Mouse (Mus musculus): Measurements from ENCODE around the gene Hspa12a. TPM values are rescaled to one million over a fixed set of nuclear protein-coding genes. Genes with fewer than 3 reads are reported as not detected.

The Hspa12a gene
- polyA plus RNA-seq, 1 experiment from 2014 or later: 83.0 TPM

GRCm38 (mm10) chr19:58830182-58830581 is 113.3 kb downstream of the Hspa12a start:
- peaks cover 8% of the 10 kb centered on the region for H3K36me3 ChIP-seq
- H3K27ac ChIP-seq (replicated peaks): peak overlapping the region; percentile 77
- ATAC-seq (ENCODE audit: low read depth): no peak
- 87% methylated on average over 7 of the region's 7 CpGs for WGBS
- no peaks in the 10 kb centered on the region for H3K9me3 ChIP-seq
- H3K4me1 ChIP-seq (replicated peaks): peaks cover 72% of the 10 kb centered on the region
- no peaks in the 10 kb centered on the region for H3K27me3 ChIP-seq
- no peak overlapping the region for H3K4me2 ChIP-seq
- no peak overlapping the region for H3K9ac ChIP-seq
- no peak overlapping the region for H3K4me3 ChIP-seq

- Histone ChIP-seq H3K36me3 (peaks cover 14% of the 10 kb centered on the region), H3K27me3 (no peaks in the 10 kb centered on the region), H3K4me3 (no peak overlapping the region), H3K4me2 (no peak overlapping the region), H3K9me3 (no peaks in the 10 kb centered on the region), H3K4me1 (replicated peaks) (peaks cover 66% of the 10 kb centered on the region), H3K9ac (no peak overlapping the region), H3K27ac (replicated peaks) (peak overlapping the region; percentile 77)
- 58% methylated on average over 5 of the region's 5 CpGs for WGBS
- peak; percentile 38; the same call in 1 of the 2 replicates for ATAC-seq (ENCODE audit: low read depth)
These were observed 113.9 kb downstream of the Hspa12a start for GRCm38 (mm10) chr19:58829575-58829974.

- Histone ChIP-seq H3K9me3 (no peaks in the 10 kb centered on the region), H3K4me3 (no peak overlapping the region), H3K9ac (no peak overlapping the region), H3K27me3 (no peaks in the 10 kb centered on the region), H3K27ac (replicated peaks) (no peak overlapping the region), H3K4me2 (no peak overlapping the region), H3K36me3 (peaks cover 26% of the 10 kb centered on the region), H3K4me1 (replicated peaks) (peaks cover 57% of the 10 kb centered on the region)
- ATAC-seq (ENCODE audit: low read depth): no peak
- WGBS: 54% methylated on average over 7 of the region's 7 CpGs
These were observed 115.8 kb downstream of the Hspa12a start for GRCm38 (mm10) chr19:58827656-58828055.

GRCm38 (mm10) chr19:58824316-58824715 is 119.1 kb downstream of the Hspa12a start:
- no peak for ATAC-seq (ENCODE audit: low read depth)
- 88% methylated on average over 1 of the region's 1 CpGs for WGBS
- no peak overlapping the region for H3K4me2 ChIP-seq

GRCm38 (mm10) chr19:58823301-58823700 is 120.2 kb downstream of the Hspa12a start:
- ATAC-seq (ENCODE audit: low read depth): no peak
- H3K9ac ChIP-seq: no peak overlapping the region
- H3K27ac ChIP-seq (replicated peaks): peak overlapping the region; percentile 76
- H3K9me3 ChIP-seq: no peaks in the 10 kb centered on the region
- no peaks in the 10 kb centered on the region for H3K27me3 ChIP-seq
- 86% methylated on average over 3 of the region's 3 CpGs for WGBS
- peaks cover 45% of the 10 kb centered on the region for H3K36me3 ChIP-seq
- H3K4me1 ChIP-seq (replicated peaks): peaks cover 23% of the 10 kb centered on the region
- no peak overlapping the region for H3K4me2 ChIP-seq
- H3K4me3 ChIP-seq: no peak overlapping the region

More at GRCm38 (mm10) chr19:58824316-58824715, 119.1 kb downstream of the Hspa12a start:
- Histone ChIP-seq H3K4me1 (replicated peaks) (peaks cover 34% of the 10 kb centered on the region), H3K36me3 (peaks cover 36% of the 10 kb centered on the region), H3K27me3 (no peaks in the 10 kb centered on the region), H3K9ac (no peak overlapping the region), H3K4me3 (no peak overlapping the region), H3K27ac (replicated peaks) (no peak overlapping the region), H3K9me3 (no peaks in the 10 kb centered on the region)

GRCm38 (mm10) chr19:58822454-58823200 is 120.8 kb downstream of the Hspa12a start:
- WGBS: 35% methylated on average over 20 of the region's 20 CpGs
- peak overlapping the region; percentile 76 for H3K27ac ChIP-seq (replicated peaks)
- 0 out of 2 replicates have a peak overlapping the region, but pooled peaks have one; percentile 32 for H3K9ac ChIP-seq
- no peak overlapping the region for H3K4me3 ChIP-seq
- no peak overlapping the region for H3K4me2 ChIP-seq
- H3K36me3 ChIP-seq: peaks cover 45% of the 10 kb centered on the region
- ATAC-seq (ENCODE audit: low read depth): peak; percentile 44
- H3K9me3 ChIP-seq: no peaks in the 10 kb centered on the region
- H3K27me3 ChIP-seq: no peaks in the 10 kb centered on the region
- peaks cover 17% of the 10 kb centered on the region for H3K4me1 ChIP-seq (replicated peaks)

- ATAC-seq (ENCODE audit: low read depth): no peak
- Histone ChIP-seq H3K4me1 (replicated peaks) (peaks cover 37% of the 10 kb centered on the region), H3K36me3 (peaks cover 23% of the 10 kb centered on the region), H3K4me2 (no peak overlapping the region), H3K4me3 (no peak overlapping the region), H3K9me3 (no peaks in the 10 kb centered on the region), H3K27me3 (no peaks in the 10 kb centered on the region), H3K9ac (no peak overlapping the region), H3K27ac (replicated peaks) (no peak overlapping the region)
- WGBS: 83% methylated on average over 14 of the region's 14 CpGs
These were observed 124.7 kb downstream of the Hspa12a start for GRCm38 (mm10) chr19:58818571-58819415.

DNA sequence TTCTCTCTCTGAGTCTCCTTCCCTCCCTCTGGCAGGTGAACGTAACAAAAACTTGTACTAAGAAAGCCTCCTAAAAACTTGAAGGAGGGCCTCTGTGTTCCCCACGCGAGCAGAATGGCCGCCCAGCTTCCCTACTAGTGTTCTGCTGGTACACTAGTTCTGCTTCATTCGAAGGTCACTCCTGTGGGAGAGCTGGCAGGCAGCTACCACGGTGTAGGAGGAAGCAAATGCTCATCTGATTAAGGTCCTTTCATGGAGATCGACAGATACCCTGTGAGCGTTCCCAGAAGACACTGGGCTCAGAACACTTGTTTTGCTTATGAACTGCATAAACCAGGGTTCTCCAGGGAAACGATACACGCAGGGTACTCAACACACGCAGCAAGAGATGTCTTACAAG is 126.1 kb downstream of the Hspa12a start:
- Histone ChIP-seq H3K4me1 (replicated peaks) (peaks cover 24% of the 10 kb centered on the region), H3K27me3 (no peaks in the 10 kb centered on the region), H3K4me3 (no peak overlapping the region), H3K36me3 (peaks cover 18% of the 10 kb centered on the region), H3K27ac (replicated peaks) (no peak overlapping the region), H3K9ac (no peak overlapping the region), H3K4me2 (no peak overlapping the region), H3K9me3 (no peaks in the 10 kb centered on the region)
- 85% methylated on average over 11 of the region's 11 CpGs for WGBS
- no peak for ATAC-seq (ENCODE audit: low read depth)

DNA sequence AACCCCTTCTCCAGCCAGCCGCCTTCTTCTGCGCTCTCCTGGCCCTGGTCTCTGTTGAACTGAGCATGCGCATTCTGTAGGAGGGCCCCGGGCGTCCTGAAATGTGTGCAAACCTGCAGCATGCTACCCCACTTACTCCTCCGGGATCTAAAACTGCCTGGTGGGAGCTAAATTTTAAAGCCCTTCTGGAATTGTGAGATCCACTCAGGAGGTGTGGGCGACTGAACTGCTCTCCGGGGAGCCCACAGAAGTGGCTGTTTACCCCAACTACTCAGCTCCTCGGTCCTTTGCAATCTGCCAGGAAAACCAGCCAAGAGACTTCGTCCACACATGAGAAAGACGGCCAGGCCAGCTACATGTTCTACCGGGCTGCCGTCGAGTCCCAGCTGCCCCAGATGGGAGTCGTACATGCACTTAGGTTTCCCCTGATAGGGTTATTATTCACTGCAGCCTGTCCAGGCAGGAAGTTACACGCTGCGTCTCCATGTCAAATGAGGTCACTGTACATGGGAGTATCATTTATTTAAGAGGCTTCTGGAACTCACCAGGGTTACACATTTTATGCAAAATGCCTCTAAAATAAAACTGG is 126.9 kb downstream of the Hspa12a start:
- 60% methylated on average over 17 of the region's 17 CpGs for WGBS
- no peaks in the 10 kb centered on the region for H3K27me3 ChIP-seq

GRCm38 (mm10) chr19:58815179-58815922 is 128.1 kb downstream of the Hspa12a start:
- no peak for ATAC-seq (ENCODE audit: low read depth)
- Histone ChIP-seq H3K36me3 (peaks cover 18% of the 10 kb centered on the region), H3K4me1 (replicated peaks) (peaks cover 20% of the 10 kb centered on the region), H3K4me2 (no peak overlapping the region), H3K4me3 (no peak overlapping the region), H3K9me3 (no peaks in the 10 kb centered on the region), H3K27ac (replicated peaks) (0 out of 2 replicates have a peak overlapping the region, but pooled peaks have one; percentile 38), H3K27me3 (no peaks in the 10 kb centered on the region), H3K9ac (no peak overlapping the region)
- 75% methylated on average over 13 of the region's 13 CpGs for WGBS

More for the DNA sequence above, 126.9 kb downstream of the Hspa12a start:
- no peak for ATAC-seq (ENCODE audit: low read depth)
- Histone ChIP-seq H3K27ac (replicated peaks) (0 out of 2 replicates have a peak overlapping the region, but pooled peaks have one; percentile 56), H3K36me3 (peaks cover 18% of the 10 kb centered on the region), H3K4me1 (replicated peaks) (peaks cover 20% of the 10 kb centered on the region), H3K9me3 (no peaks in the 10 kb centered on the region), H3K4me3 (no peak overlapping the region), H3K4me2 (no peak overlapping the region), H3K9ac (no peak overlapping the region)

GRCm38 (mm10) chr19:58810536-58810935 is 132.9 kb downstream of the Hspa12a start:
- H3K27me3 ChIP-seq: no peaks in the 10 kb centered on the region
- no peak for ATAC-seq (ENCODE audit: low read depth)
- 0 out of 2 replicates have a peak, but pooled peaks cover 10% of the 10 kb centered on the region for H3K36me3 ChIP-seq
- H3K4me2 ChIP-seq: no peak overlapping the region
- H3K27ac ChIP-seq (replicated peaks): no peak overlapping the region
- no peak overlapping the region for H3K4me3 ChIP-seq
- peaks cover 29% of the 10 kb centered on the region for H3K4me1 ChIP-seq (replicated peaks)
- WGBS: 82% methylated on average over 5 of the region's 5 CpGs
- H3K9me3 ChIP-seq: no peaks in the 10 kb centered on the region
- H3K9ac ChIP-seq: no peak overlapping the region

All from neural tube, embryonic 13.5 days (tissue).